Mouse (Mus musculus) lung, adult 2 months (tissue): ENCODE data around the gene Ccdc150.

Experiments
- CTCF ChIP-seq: fragments of 200-500 bp; IDR thresholded peaks from 2 replicates; pipeline ENCODE4 v1.5.1; 2011; ENCODE audit warnings: mild to moderate bottlenecking, low read length, control low read depth; ENCODE audit not compliant: insufficient read depth
- POLR2A ChIP-seq: fragments of 200-500 bp; IDR thresholded peaks from 2 replicates; pipeline ENCODE4 v1.6.1; 2011; ENCODE audit warnings: low read depth, mild to moderate bottlenecking, control low read depth, low read length, borderline replicate concordance; ENCODE audit errors: extremely low read depth

DNA sequence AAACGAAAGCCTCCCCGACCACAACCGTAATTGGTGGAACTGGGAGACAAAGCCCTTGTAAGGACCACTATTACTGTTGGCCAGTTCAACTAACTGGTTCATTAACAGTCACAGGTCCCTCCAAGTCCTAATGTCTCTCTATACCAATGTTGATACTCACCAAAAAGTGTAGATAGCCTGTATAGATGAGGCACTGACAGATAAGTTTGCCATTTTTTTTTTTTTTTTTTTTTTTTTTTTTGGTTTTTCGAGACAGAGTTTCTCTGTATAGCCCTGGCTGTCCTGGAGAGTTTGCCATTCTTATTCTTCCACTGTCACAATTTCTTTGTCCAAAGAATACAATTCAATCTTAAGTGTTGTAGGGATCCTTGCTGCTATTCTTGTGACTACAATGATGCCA, 7.8 kb upstream of the Ccdc150 start:
- TF ChIP-seq CTCF (no peak), POLR2A (no peak)
